Mouse (Mus musculus): ENCODE data around the gene Card11. TPM values are rescaled to one million over a fixed set of nuclear protein-coding genes. Genes with fewer than 3 reads are reported as not detected.

Card11 gene
- polyA plus RNA-seq, 1 experiment from 2014 or later: 0.46 TPM

- peak; percentile 97 for ATAC-seq
- H3K27ac ChIP-seq (ENCODE audit: low read depth): peak within 1 kb of the TSS; percentile 88
- TF ChIP-seq CTCF (IDR thresholded peaks at IDR 0.05; ENCODE audit: low read depth): no peak
- no peak for TF ChIP-seq EP300 (IDR thresholded peaks at IDR 0.05; ENCODE audit: low read depth)
- WGBS (ENCODE audit: insufficient replicate concordance): 0% methylated on average over 26 of the region's 49 CpGs
- peak within 1 kb of the TSS; percentile 85 for H3K9ac ChIP-seq (replicated peaks)
- no peaks in the 10 kb centered on the region for H3K27me3 ChIP-seq (ENCODE audit: insufficient read depth, low read length)
- DNase-seq: peak; percentile 98
- peaks cover 21% of the 10 kb centered on the region for H3K4me1 ChIP-seq (ENCODE audit: insufficient read depth)
- peak within 1 kb of the TSS; percentile 78 for H3K4me3 ChIP-seq (ENCODE audit: low read depth, low read length)
- H3K9me3 ChIP-seq (ENCODE audit: low read length): no peaks in the 10 kb centered on the region
- H3K4me2 ChIP-seq (ENCODE audit: low read depth, low read length): peak within 1 kb of the TSS; percentile 95
- H3K36me3 ChIP-seq (replicated peaks; ENCODE audit: insufficient read depth, low read length): no peaks in the 10 kb centered on the region
Observed at GRCm38 (mm10) chr5:140830314-140831063, 169.9 kb downstream of the Card11 start, which contains the start of gene Gna12. Gna12 (minus strand) TSS chr5:140830431.

DNA sequence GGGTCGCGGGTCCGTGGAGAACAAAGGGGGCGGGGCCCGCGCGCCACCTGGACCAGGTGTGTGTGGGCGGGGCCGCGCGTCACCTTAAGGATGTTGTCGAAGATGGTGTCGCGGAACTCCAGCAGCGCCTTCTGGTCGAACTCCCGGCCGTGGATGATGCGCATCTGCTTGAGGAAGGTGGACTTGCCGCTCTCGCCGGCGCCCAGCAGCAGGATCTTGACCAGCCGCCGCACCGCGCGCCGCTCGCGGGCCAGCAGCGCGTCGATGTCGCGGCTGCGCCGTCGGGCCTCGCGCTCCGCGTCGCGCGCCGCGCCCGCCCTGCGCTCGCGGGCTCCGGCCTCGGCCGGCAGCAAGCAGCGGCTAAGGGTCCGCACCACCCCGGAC is 170.5 kb downstream of the Card11 start:
- ATAC-seq (peak; percentile 49), DNase-seq (peak; percentile 71)
- Histone ChIP-seq H3K4me3 (ENCODE audit: low read depth, low read length) (peak overlapping the region; percentile 78), H3K4me1 (ENCODE audit: insufficient read depth) (peaks cover 21% of the 10 kb centered on the region), H3K9ac (replicated peaks) (peak overlapping the region; percentile 85), H3K4me2 (ENCODE audit: low read depth, low read length) (peak overlapping the region; percentile 95), H3K27me3 (ENCODE audit: insufficient read depth, low read length) (no peaks in the 10 kb centered on the region), H3K27ac (ENCODE audit: low read depth) (peak overlapping the region; percentile 88), H3K9me3 (ENCODE audit: low read length) (no peaks in the 10 kb centered on the region), H3K36me3 (replicated peaks; ENCODE audit: insufficient read depth, low read length) (no peaks in the 10 kb centered on the region)
- TF ChIP-seq EP300 (IDR thresholded peaks at IDR 0.05; ENCODE audit: low read depth) (no peak), CTCF (IDR thresholded peaks at IDR 0.05; ENCODE audit: low read depth) (no peak)
- 0% methylated on average over 52 of the region's 58 CpGs for WGBS (ENCODE audit: insufficient replicate concordance)

GRCm38 (mm10) chr5:140829081-140829910 is 171.1 kb downstream of the Card11 start:
- H3K27me3 ChIP-seq (ENCODE audit: insufficient read depth, low read length): no peaks in the 10 kb centered on the region
- peak overlapping the region; percentile 95 for H3K4me2 ChIP-seq (ENCODE audit: low read depth, low read length)
- no peaks in the 10 kb centered on the region for H3K9me3 ChIP-seq (ENCODE audit: low read length)
- H3K36me3 ChIP-seq (replicated peaks; ENCODE audit: insufficient read depth, low read length): no peaks in the 10 kb centered on the region
- peak overlapping the region; percentile 78 for H3K4me3 ChIP-seq (ENCODE audit: low read depth, low read length)
- no peak for DNase-seq
- peak overlapping the region; percentile 85 for H3K9ac ChIP-seq (replicated peaks)
- H3K4me1 ChIP-seq (ENCODE audit: insufficient read depth): peaks cover 21% of the 10 kb centered on the region
- no peak for ATAC-seq
- H3K27ac ChIP-seq (ENCODE audit: low read depth): peak overlapping the region; percentile 88
- WGBS (ENCODE audit: insufficient replicate concordance): 29% methylated on average over 18 of the region's 18 CpGs
- TF ChIP-seq CTCF (IDR thresholded peaks at IDR 0.05; ENCODE audit: low read depth) (peak; percentile 47), EP300 (IDR thresholded peaks at IDR 0.05; ENCODE audit: low read depth) (no peak)

- Histone ChIP-seq H3K36me3 (replicated peaks; ENCODE audit: insufficient read depth, low read length) (no peaks in the 10 kb centered on the region), H3K4me3 (ENCODE audit: low read depth, low read length) (no peak overlapping the region), H3K9ac (replicated peaks) (peak overlapping the region; percentile 85; the same call in 1 of the 2 replicates), H3K4me2 (ENCODE audit: low read depth, low read length) (peak overlapping the region; percentile 95), H3K27me3 (ENCODE audit: insufficient read depth, low read length) (no peaks in the 10 kb centered on the region), H3K9me3 (ENCODE audit: low read length) (no peaks in the 10 kb centered on the region), H3K4me1 (ENCODE audit: insufficient read depth) (peaks cover 23% of the 10 kb centered on the region), H3K27ac (ENCODE audit: low read depth) (peak overlapping the region; percentile 59; the same call in 1 of the 2 replicates)
- 51% methylated on average over 2 of the region's 2 CpGs for WGBS (ENCODE audit: insufficient replicate concordance)
- DNase-seq (no peak), ATAC-seq (no peak)
- TF ChIP-seq CTCF (IDR thresholded peaks at IDR 0.05; ENCODE audit: low read depth): no peak
- no peak for TF ChIP-seq EP300 (IDR thresholded peaks at IDR 0.05; ENCODE audit: low read depth)
Observed at GRCm38 (mm10) chr5:140828363-140828762, 172.0 kb downstream of the Card11 start.

DNA sequence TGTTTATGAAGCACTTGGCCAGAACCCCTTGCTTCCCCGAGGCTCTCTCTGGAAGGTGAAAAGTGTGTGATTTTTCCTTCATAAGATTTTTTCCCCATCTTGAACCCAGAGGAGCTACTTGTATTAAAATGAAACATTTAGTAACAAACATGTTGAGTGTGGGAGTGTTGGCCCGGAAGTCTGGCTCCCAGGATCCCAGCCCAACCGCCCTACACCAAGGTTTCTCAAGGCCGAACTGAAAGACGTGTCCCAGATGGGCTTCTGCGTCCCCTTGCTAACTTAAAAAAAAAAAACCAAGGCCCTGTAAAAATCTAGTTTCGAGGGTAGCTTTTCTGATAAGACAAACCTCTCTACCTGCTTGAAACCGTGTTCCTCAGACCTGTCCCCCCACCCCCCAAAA is 172.5 kb downstream of the Card11 start:
- TF ChIP-seq EP300 (IDR thresholded peaks at IDR 0.05; ENCODE audit: low read depth) (no peak), CTCF (IDR thresholded peaks at IDR 0.05; ENCODE audit: low read depth) (no peak)
- no peak for ATAC-seq
- H3K9ac ChIP-seq (replicated peaks): no peak overlapping the region

DNA sequence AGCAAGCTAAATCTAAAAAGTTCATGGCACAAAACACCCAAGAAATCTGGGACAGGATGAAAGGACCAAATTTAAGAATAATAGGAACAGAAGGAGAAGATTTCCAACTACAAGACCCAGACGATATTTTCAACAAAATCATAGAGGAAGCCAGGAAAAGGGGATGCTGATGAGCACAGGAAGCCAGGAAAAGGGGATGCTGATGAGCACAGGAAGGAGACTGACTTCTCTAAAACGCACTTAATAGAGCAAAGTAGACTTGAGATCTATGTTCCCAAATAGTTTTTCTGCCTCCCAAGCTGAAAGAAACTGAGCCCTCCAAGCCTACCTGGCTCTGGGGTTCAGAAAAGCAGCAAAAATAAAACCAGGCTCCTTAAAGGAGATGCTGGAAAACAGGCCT is 173.0 kb downstream of the Card11 start:
- no peaks in the 10 kb centered on the region for H3K27me3 ChIP-seq (ENCODE audit: insufficient read depth, low read length)
- ATAC-seq: no peak
- 28% methylated on average over 2 of the region's 2 CpGs for WGBS (ENCODE audit: insufficient replicate concordance)
- no peak overlapping the region for H3K9ac ChIP-seq (replicated peaks)
- TF ChIP-seq CTCF (IDR thresholded peaks at IDR 0.05; ENCODE audit: low read depth) (no peak), EP300 (IDR thresholded peaks at IDR 0.05; ENCODE audit: low read depth) (no peak)
- peak overlapping the region; percentile 95; the same call in 1 of the 2 replicates for H3K4me2 ChIP-seq (ENCODE audit: low read depth, low read length)
- H3K4me1 ChIP-seq (ENCODE audit: insufficient read depth): peaks cover 25% of the 10 kb centered on the region
- 0 out of 2 replicates have a peak overlapping the region, but pooled peaks have one; percentile 7 for H3K27ac ChIP-seq (ENCODE audit: low read depth)
- DNase-seq: no peak
- H3K9me3 ChIP-seq (ENCODE audit: low read length): no peaks in the 10 kb centered on the region
- H3K36me3 ChIP-seq (replicated peaks; ENCODE audit: insufficient read depth, low read length): no peaks in the 10 kb centered on the region
- H3K4me3 ChIP-seq (ENCODE audit: low read depth, low read length): no peak overlapping the region

More for the DNA sequence above, 172.5 kb downstream of the Card11 start:
- H3K9me3 ChIP-seq (ENCODE audit: low read length): no peaks in the 10 kb centered on the region
- peak overlapping the region; percentile 59; the same call in 1 of the 2 replicates for H3K27ac ChIP-seq (ENCODE audit: low read depth)
- peak overlapping the region; percentile 95 for H3K4me2 ChIP-seq (ENCODE audit: low read depth, low read length)
- H3K4me3 ChIP-seq (ENCODE audit: low read depth, low read length): no peak overlapping the region
- no peak for DNase-seq
- no peaks in the 10 kb centered on the region for H3K27me3 ChIP-seq (ENCODE audit: insufficient read depth, low read length)
- H3K4me1 ChIP-seq (ENCODE audit: insufficient read depth): peaks cover 25% of the 10 kb centered on the region
- 58% methylated on average over 8 of the region's 8 CpGs for WGBS (ENCODE audit: insufficient replicate concordance)
- H3K36me3 ChIP-seq (replicated peaks; ENCODE audit: insufficient read depth, low read length): no peaks in the 10 kb centered on the region
